Mouse (Mus musculus) heart, adult 2 months (tissue): Measurements from ENCODE around the gene Slc9a9. TPM values are rescaled to one million over a fixed set of nuclear protein-coding genes. Genes with fewer than 3 reads are reported as not detected.
A peak's percentile ranks its signal among the peaks of the same experiment; 100 is the strongest.

Experiments
- DNase-seq, 2 experiments: peaks; one replicate each; pipeline ENCODE4 v3.0.0; 2021
- H3K27ac ChIP-seq: fragments of 200-600 bp; 2 replicates; pipeline ENCODE4 v1.8.1; 2022
- H3K27me3 ChIP-seq: fragments of 200-500 bp; 2 replicates; pipeline ENCODE4 v1.6.1; 2012; ENCODE audit warnings: mild to moderate bottlenecking, low read length, inconsistent platforms, mixed read lengths; ENCODE audit not compliant: control insufficient read depth, insufficient read depth
- H3K36me3 ChIP-seq: fragments of 200-500 bp; 2 replicates; pipeline ENCODE4 v1.6.1; 2012; ENCODE audit warnings: low read length, inconsistent platforms; ENCODE audit not compliant: control insufficient read depth, insufficient read depth
- H3K4me1 ChIP-seq: fragments of 200-500 bp; 2 replicates; pipeline ENCODE4 v1.6.1; 2011; ENCODE audit warnings: low read length; ENCODE audit not compliant: control insufficient read depth, insufficient read depth
- H3K4me3 ChIP-seq: fragments of 200-600 bp; 2 replicates; pipeline ENCODE4 v1.8.1; 2022
- H3K79me2 ChIP-seq: fragments of 200-500 bp; replicated peaks from 2 replicates; pipeline ENCODE4 v1.6.1; 2012; ENCODE audit warnings: mild to moderate bottlenecking, inconsistent platforms, low read length, moderate library complexity, mixed read lengths; ENCODE audit not compliant: control insufficient read depth, insufficient read depth
- H3K9ac ChIP-seq: fragments of 200-500 bp; 2 replicates; pipeline ENCODE4 v1.6.1; 2012; ENCODE audit warnings: low read depth, mild to moderate bottlenecking, control low read depth, inconsistent platforms, low read length, mixed read lengths
- CTCF ChIP-seq: fragments of 200-600 bp; IDR thresholded peaks from 2 replicates; pipeline ENCODE4 v1.8.1; 2022; ENCODE audit warnings: antibody characterized with exemption, mild to moderate bottlenecking, moderate library complexity
- EP300 ChIP-seq: fragments of 200-500 bp; IDR thresholded peaks from 2 replicates; pipeline ENCODE4 v1.6.1; 2011; ENCODE audit warnings: low read depth, low read length, control low read depth; ENCODE audit not compliant: insufficient read depth
- POLR2A ChIP-seq: fragments of 200-500 bp; IDR thresholded peaks from 2 replicates; pipeline ENCODE4 v1.6.1; 2011; ENCODE audit warnings: mild to moderate bottlenecking, low read depth, low read length, control low read depth; ENCODE audit not compliant: insufficient read depth
- WGBS: fragments of 180-500 bp; shearing (Covaris S2); methylation state at CpG from one replicate; pipeline ENCODE4 v1.1.7; 2018; 5-methylcytosine and 5-hydroxymethylcytosine counted together
- intact Hi-C: fragments of 180-260 bp; cut with DNase I; formaldehyde crosslinking; loops from one replicate; pipeline ENCODE4 v1.15.1; 2025
- polyA plus RNA-seq: library from polyadenylated mRNA; depleted of rRNA; stranded (reverse); fragments of >200 nt; gene quantifications from 2 replicates; pipeline ENCODE4 v1.2.3, GENCODE M21; 2012
- total RNA-seq, 2 experiments: library from RNA; stranded (reverse); gene quantifications; 2 replicates each; pipeline ENCODE4 v1.2.3; 2021

Slc9a9 gene
- total and polyA plus RNA-seq, 3 experiments = 1.9 to 2.2 (median 2.0) TPM

DNA sequence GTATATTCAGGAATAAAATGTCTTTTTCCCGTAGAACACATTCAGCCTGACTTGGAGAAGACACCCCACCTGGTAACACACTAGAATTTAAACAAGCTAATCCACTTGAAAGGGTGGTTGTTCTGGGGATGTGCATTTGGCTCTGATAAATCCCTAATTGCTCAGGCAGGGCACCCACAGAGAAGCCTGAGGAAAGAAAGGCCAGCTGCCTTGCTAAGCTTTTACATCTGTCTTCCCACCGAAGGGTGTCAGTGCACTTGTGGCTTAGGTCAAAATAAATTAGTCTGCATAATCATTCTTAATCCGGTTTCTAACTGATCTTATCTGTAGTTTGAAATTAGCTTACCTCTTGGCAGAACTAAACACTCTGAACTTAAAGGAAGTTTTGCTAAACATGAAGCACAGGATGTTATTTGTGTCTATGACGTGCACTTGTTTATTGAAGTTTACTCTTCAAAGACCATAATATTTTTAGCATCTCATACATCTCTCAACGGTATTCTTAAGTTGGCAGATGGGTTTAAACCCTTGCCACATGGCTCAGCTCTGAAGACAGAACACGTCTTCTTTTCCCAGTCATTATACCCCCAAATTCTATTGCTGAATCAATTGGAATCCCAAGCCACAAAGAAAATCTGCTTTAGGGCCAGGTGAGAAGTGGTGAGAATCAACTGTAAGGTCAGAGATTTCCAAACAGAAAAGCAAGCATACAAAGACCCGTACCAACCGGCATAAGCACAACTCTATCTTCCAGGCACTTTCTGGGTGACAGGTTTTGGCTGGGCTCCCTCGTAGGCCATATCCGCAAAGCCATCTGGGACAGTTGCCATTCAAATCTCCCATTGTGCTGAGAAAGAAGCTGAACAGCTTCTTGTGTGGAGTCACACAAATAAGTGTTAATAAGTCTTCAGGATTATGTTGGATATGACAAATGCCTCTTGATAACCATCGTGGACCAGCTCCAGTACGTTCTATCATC is 443.7 kb downstream of the Slc9a9 start:
- H3K4me3 ChIP-seq = no peak overlapping the region
- no peaks in the 10 kb centered on the region for H3K27me3 ChIP-seq
- TF ChIP-seq POLR2A (no peak), EP300 (no peak), CTCF (no peak)
- no peaks in the 10 kb centered on the region for H3K79me2 ChIP-seq
- H3K4me1 ChIP-seq = no peaks in the 10 kb centered on the region; the same call in 1 of the 2 replicates
- no peaks in the 10 kb centered on the region for H3K36me3 ChIP-seq
- H3K27ac ChIP-seq = peak overlapping the region; percentile 31; the same call in 1 of the 2 replicates
- peak in 1 of 2 experiments; percentile 12 for DNase-seq
- H3K9ac ChIP-seq = no peak overlapping the region
- WGBS = 51% methylated on average over 12 of the region's 12 CpGs
- intact Hi-C loops = no loop called here

DNA sequence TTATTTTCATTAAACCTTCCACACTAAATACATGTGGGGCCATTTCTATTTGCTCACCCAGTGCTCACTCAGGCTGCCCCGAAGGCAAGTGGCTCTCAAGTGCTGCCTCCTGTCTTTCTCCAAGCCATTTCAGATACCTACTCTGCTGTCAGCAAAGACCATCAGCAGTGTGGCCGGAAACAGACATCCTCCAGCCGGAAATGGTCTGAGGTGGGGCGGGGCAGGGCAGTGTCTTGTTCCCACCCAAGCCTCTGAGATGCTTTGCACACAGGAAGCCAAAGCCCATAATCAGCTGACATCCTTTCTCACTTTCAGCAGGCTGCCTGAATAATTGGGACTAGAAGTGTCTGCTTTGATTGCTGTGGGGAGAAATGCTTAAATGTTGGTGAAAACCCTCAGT is 450.4 kb downstream of the Slc9a9 start:
- Histone ChIP-seq H3K27ac (no peak overlapping the region), H3K36me3 (no peaks in the 10 kb centered on the region), H3K27me3 (no peaks in the 10 kb centered on the region), H3K79me2 (no peaks in the 10 kb centered on the region), H3K4me3 (no peak overlapping the region), H3K4me1 (no peaks in the 10 kb centered on the region), H3K9ac (no peak overlapping the region)
- DNase-seq = peak in 1 of 2 experiments; percentile 3
- intact Hi-C loops = no loop called here
- no peak for TF ChIP-seq CTCF
- TF ChIP-seq POLR2A = no peak
- no peak for TF ChIP-seq EP300
- WGBS = 28% methylated on average over 4 of the region's 4 CpGs

DNA sequence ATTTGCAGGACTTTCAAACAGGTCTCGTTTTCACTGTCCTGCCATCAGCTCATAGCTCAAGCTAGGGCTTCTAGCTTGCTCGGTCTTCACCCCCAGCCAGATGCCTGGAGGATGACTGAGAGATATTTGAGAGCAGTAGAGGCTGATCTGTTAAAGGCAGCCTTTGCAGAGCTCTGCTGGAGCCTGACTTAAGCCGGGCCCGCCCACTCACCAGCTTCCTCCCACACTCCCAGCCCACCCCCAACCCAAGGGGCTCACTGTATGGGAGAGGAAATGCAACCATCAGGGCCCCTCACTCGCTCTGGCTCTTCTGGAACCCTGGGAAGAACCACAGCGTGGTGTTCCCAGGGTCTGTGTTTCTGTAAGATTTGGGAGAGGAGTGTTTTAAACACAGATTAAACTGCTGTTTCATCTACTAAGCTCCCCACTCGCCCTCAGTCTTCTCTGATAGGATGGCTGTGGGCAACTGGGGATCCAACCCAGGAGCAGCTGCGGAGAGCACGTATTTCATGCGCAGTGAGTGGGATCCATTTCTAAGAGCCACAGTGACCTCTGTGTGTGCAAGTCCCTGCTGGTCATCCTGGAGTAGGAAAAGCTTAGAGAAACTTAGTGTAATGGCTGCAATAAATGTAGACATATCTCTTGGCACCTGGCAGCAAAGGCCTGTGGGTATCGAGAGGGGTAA is 451.6 kb downstream of the Slc9a9 start:
- no peak for DNase-seq
- TF ChIP-seq EP300 (no peak), CTCF (no peak), POLR2A (no peak)
- no peaks in the 10 kb centered on the region for H3K4me1 ChIP-seq
- no peak overlapping the region for H3K9ac ChIP-seq
- no peaks in the 10 kb centered on the region for H3K79me2 ChIP-seq
- no peaks in the 10 kb centered on the region for H3K36me3 ChIP-seq
- no peak overlapping the region for H3K27ac ChIP-seq
- intact Hi-C loops = no loop called here
- H3K4me3 ChIP-seq = no peak overlapping the region
- no peaks in the 10 kb centered on the region for H3K27me3 ChIP-seq
- WGBS = 41% methylated on average over 11 of the region's 11 CpGs

DNA sequence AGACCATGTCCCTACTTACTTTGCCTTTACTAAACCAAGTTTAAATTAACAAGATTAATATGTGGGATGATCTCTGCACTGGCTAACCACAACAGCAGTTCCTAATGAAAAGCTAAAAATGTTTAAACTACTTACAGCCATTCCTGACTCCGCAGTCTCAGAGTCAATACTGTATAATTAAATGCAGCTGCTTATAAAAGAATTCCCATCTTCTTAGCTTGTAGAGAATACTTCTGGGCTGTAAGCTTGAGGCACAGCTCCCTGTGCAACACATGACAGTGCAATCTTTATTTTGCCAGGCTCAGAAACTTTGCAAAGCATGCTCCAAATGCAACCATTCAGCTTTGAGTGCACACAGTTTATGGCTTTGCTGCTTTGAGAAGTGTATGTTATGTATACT is 456.0 kb downstream of the Slc9a9 start:
- Histone ChIP-seq H3K9ac (no peak overlapping the region), H3K79me2 (no peaks in the 10 kb centered on the region), H3K27me3 (no peaks in the 10 kb centered on the region), H3K36me3 (no peaks in the 10 kb centered on the region), H3K4me1 (no peaks in the 10 kb centered on the region), H3K27ac (no peak overlapping the region), H3K4me3 (no peak overlapping the region)
- 94% methylated on average over 1 of the region's 1 CpGs for WGBS
- intact Hi-C loops = no loop called here
- DNase-seq = no peak
- TF ChIP-seq CTCF (no peak), EP300 (no peak), POLR2A (no peak)

DNA sequence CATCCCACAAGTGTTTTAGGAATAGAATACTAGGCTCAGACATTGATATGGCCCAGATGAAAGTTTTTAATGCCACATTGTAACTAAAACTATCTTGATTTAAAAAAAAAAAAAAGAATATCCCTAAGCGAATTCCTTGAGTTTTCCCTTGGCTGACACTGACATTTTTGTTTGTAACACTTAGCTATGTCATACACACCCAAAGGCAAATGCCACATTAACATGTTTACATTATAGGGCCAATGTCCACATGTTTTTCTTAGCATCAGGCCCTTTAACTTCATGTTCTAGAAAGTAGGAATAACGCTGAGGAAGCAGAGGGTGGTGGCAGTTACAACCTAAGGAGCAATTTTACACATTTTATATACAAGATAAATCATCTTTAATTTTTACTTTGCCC is 458.1 kb downstream of the Slc9a9 start:
- no peak overlapping the region for H3K27ac ChIP-seq
- H3K36me3 ChIP-seq = no peaks in the 10 kb centered on the region
- no peak overlapping the region for H3K9ac ChIP-seq
- no peak overlapping the region for H3K4me3 ChIP-seq
- no peaks in the 10 kb centered on the region for H3K27me3 ChIP-seq
- intact Hi-C loops = no loop called here
- H3K4me1 ChIP-seq = no peaks in the 10 kb centered on the region
- no peaks in the 10 kb centered on the region for H3K79me2 ChIP-seq
- TF ChIP-seq CTCF = no peak
- TF ChIP-seq POLR2A = no peak
- TF ChIP-seq EP300 = no peak
- DNase-seq = no peak
- 75% methylated on average over 2 of the region's 2 CpGs for WGBS
